Mouse (Mus musculus): ENCODE data around the gene Mrpl20. TPM values are rescaled to one million over a fixed set of nuclear protein-coding genes. Genes with fewer than 3 reads are reported as not detected.
A peak's percentile ranks its signal among the peaks of the same experiment; 100 is the strongest.

Mrpl20 gene
- polyA plus RNA-seq, 1 experiment from 2014 or later: 133 TPM

GRCm38 (mm10) chr4:155841651-155842270, 39.1 kb downstream of the Mrpl20 start:
- H3K9ac ChIP-seq (ENCODE audit: low read length): no peak overlapping the region

GRCm38 (mm10) chr4:155843231-155843630, 40.6 kb downstream of the Mrpl20 start:
- no peak for ATAC-seq (replicated peaks; ENCODE audit: extremely low read depth, insufficient read depth, low FRiP score)
- 89% methylated on average over 5 of the region's 5 CpGs for WGBS
- Histone ChIP-seq H3K4me1 (ENCODE audit: control insufficient read depth, insufficient read depth, low read length) (peaks cover 26% of the 10 kb centered on the region), H3K4me3 (ENCODE audit: low read length) (no peak overlapping the region), H3K27me3 (ENCODE audit: control insufficient read depth, insufficient read depth, low read length) (peaks cover 3% of the 10 kb centered on the region; the same call in 1 of the 2 replicates), H3K27ac (ENCODE audit: low read length) (no peak overlapping the region), H3K36me3 (ENCODE audit: control insufficient read depth, insufficient read depth) (no peaks in the 10 kb centered on the region), H3K9ac (ENCODE audit: low read length) (no peak overlapping the region), H3K9me3 (replicated peaks; ENCODE audit: control insufficient read depth, low read length) (no peaks in the 10 kb centered on the region), H3K4me2 (ENCODE audit: low read depth, low read length) (no peak overlapping the region)

More at GRCm38 (mm10) chr4:155841651-155842270, 39.1 kb downstream of the Mrpl20 start:
- Histone ChIP-seq H3K9me3 (replicated peaks; ENCODE audit: control insufficient read depth, low read length) (0 out of 2 replicates have a peak, but pooled peaks cover under 1% of the 10 kb centered on the region), H3K4me1 (ENCODE audit: control insufficient read depth, insufficient read depth, low read length) (peaks cover 34% of the 10 kb centered on the region), H3K27ac (ENCODE audit: low read length) (no peak overlapping the region), H3K36me3 (ENCODE audit: control insufficient read depth, insufficient read depth) (no peaks in the 10 kb centered on the region), H3K4me2 (ENCODE audit: low read depth, low read length) (peak overlapping the region; percentile 72), H3K27me3 (ENCODE audit: control insufficient read depth, insufficient read depth, low read length) (peaks cover 3% of the 10 kb centered on the region; the same call in 1 of the 2 replicates), H3K4me3 (ENCODE audit: low read length) (peak overlapping the region; percentile 52; the same call in 1 of the 2 replicates)
- 48% methylated on average over 38 of the region's 38 CpGs for WGBS
- ATAC-seq (replicated peaks; ENCODE audit: extremely low read depth, insufficient read depth, low FRiP score): no peak

GRCm38 (mm10) chr4:155846871-155847578, 44.3 kb downstream of the Mrpl20 start, which contains the start of gene Dvl1:
TSS of gene Dvl1 (plus strand) at chr4:155847402.
- Histone ChIP-seq H3K9me3 (replicated peaks; ENCODE audit: control insufficient read depth, low read length) (no peaks in the 10 kb centered on the region), H3K4me3 (ENCODE audit: low read length) (peak within 1 kb of the TSS; percentile 77), H3K4me2 (ENCODE audit: low read depth, low read length) (peak within 1 kb of the TSS; percentile 92), H3K9ac (ENCODE audit: low read length) (peak within 1 kb of the TSS; percentile 91), H3K4me1 (ENCODE audit: control insufficient read depth, insufficient read depth, low read length) (peaks cover 25% of the 10 kb centered on the region), H3K27me3 (ENCODE audit: control insufficient read depth, insufficient read depth, low read length) (no peaks in the 10 kb centered on the region), H3K36me3 (ENCODE audit: control insufficient read depth, insufficient read depth) (no peaks in the 10 kb centered on the region), H3K27ac (ENCODE audit: low read length) (peak within 1 kb of the TSS; percentile 45; the same call in 1 of the 2 replicates)
- 2% methylated on average over 62 of the region's 65 CpGs for WGBS
- ATAC-seq (replicated peaks; ENCODE audit: extremely low read depth, insufficient read depth, low FRiP score): peak; percentile 92

GRCm38 (mm10) chr4:155847591-155848352, 45.1 kb downstream of the Mrpl20 start:
- Histone ChIP-seq H3K4me2 (ENCODE audit: low read depth, low read length) (peak overlapping the region; percentile 92), H3K4me3 (ENCODE audit: low read length) (peak overlapping the region; percentile 77)

GRCm38 (mm10) chr4:155848434-155849095, 45.9 kb downstream of the Mrpl20 start:
- Histone ChIP-seq H3K4me3 (ENCODE audit: low read length) (peak overlapping the region; percentile 77), H3K4me1 (ENCODE audit: control insufficient read depth, insufficient read depth, low read length) (peaks cover 25% of the 10 kb centered on the region), H3K9ac (ENCODE audit: low read length) (peak overlapping the region; percentile 91), H3K27me3 (ENCODE audit: control insufficient read depth, insufficient read depth, low read length) (no peaks in the 10 kb centered on the region), H3K9me3 (replicated peaks; ENCODE audit: control insufficient read depth, low read length) (no peaks in the 10 kb centered on the region), H3K27ac (ENCODE audit: low read length) (no peak overlapping the region), H3K36me3 (ENCODE audit: control insufficient read depth, insufficient read depth) (no peaks in the 10 kb centered on the region), H3K4me2 (ENCODE audit: low read depth, low read length) (peak overlapping the region; percentile 92)
- no peak for ATAC-seq (replicated peaks; ENCODE audit: extremely low read depth, insufficient read depth, low FRiP score)
- 67% methylated on average over 7 of the region's 7 CpGs for WGBS

More at GRCm38 (mm10) chr4:155847591-155848352, 45.1 kb downstream of the Mrpl20 start:
- peak; percentile 51 for ATAC-seq (replicated peaks; ENCODE audit: extremely low read depth, insufficient read depth, low FRiP score)
- H3K27me3 ChIP-seq (ENCODE audit: control insufficient read depth, insufficient read depth, low read length): no peaks in the 10 kb centered on the region
- no peaks in the 10 kb centered on the region for H3K36me3 ChIP-seq (ENCODE audit: control insufficient read depth, insufficient read depth)
- whole genome bisulfite sequencing: 2% methylated on average over 63 of the region's 69 CpGs
- H3K4me1 ChIP-seq (ENCODE audit: control insufficient read depth, insufficient read depth, low read length): peaks cover 25% of the 10 kb centered on the region
- H3K9me3 ChIP-seq (replicated peaks; ENCODE audit: control insufficient read depth, low read length): no peaks in the 10 kb centered on the region
- peak overlapping the region; percentile 45; the same call in 1 of the 2 replicates for H3K27ac ChIP-seq (ENCODE audit: low read length)
- peak overlapping the region; percentile 91 for H3K9ac ChIP-seq (ENCODE audit: low read length)

GRCm38 (mm10) chr4:155849391-155849790, 46.7 kb downstream of the Mrpl20 start:
- Histone ChIP-seq H3K36me3 (ENCODE audit: control insufficient read depth, insufficient read depth) (0 out of 2 replicates have a peak, but pooled peaks cover 1% of the 10 kb centered on the region), H3K4me1 (ENCODE audit: control insufficient read depth, insufficient read depth, low read length) (peaks cover 25% of the 10 kb centered on the region), H3K27me3 (ENCODE audit: control insufficient read depth, insufficient read depth, low read length) (no peaks in the 10 kb centered on the region), H3K9ac (ENCODE audit: low read length) (no peak overlapping the region), H3K27ac (ENCODE audit: low read length) (no peak overlapping the region), H3K4me2 (ENCODE audit: low read depth, low read length) (no peak overlapping the region), H3K4me3 (ENCODE audit: low read length) (no peak overlapping the region), H3K9me3 (replicated peaks; ENCODE audit: control insufficient read depth, low read length) (no peaks in the 10 kb centered on the region)
- ATAC-seq (replicated peaks; ENCODE audit: extremely low read depth, insufficient read depth, low FRiP score): no peak
- WGBS: 78% methylated on average over 2 of the region's 2 CpGs

- H3K27me3 ChIP-seq (ENCODE audit: control insufficient read depth, insufficient read depth, low read length): no peaks in the 10 kb centered on the region
- H3K9ac ChIP-seq (ENCODE audit: low read length): no peak overlapping the region
- H3K4me1 ChIP-seq (ENCODE audit: control insufficient read depth, insufficient read depth, low read length): peaks cover 25% of the 10 kb centered on the region
- WGBS: 92% methylated on average over 3 of the region's 3 CpGs
- 0 out of 2 replicates have a peak, but pooled peaks cover 7% of the 10 kb centered on the region for H3K36me3 ChIP-seq (ENCODE audit: control insufficient read depth, insufficient read depth)
- H3K9me3 ChIP-seq (replicated peaks; ENCODE audit: control insufficient read depth, low read length): no peaks in the 10 kb centered on the region
- H3K4me3 ChIP-seq (ENCODE audit: low read length): no peak overlapping the region
- H3K4me2 ChIP-seq (ENCODE audit: low read depth, low read length): no peak overlapping the region
- no peak for ATAC-seq (replicated peaks; ENCODE audit: extremely low read depth, insufficient read depth, low FRiP score)
- H3K27ac ChIP-seq (ENCODE audit: low read length): no peak overlapping the region
Observed at GRCm38 (mm10) chr4:155849792-155850451, 47.2 kb downstream of the Mrpl20 start.

GRCm38 (mm10) chr4:155851368-155851767, 48.7 kb downstream of the Mrpl20 start:
- H3K4me2 ChIP-seq (ENCODE audit: low read depth, low read length): no peak overlapping the region
- WGBS: 79% methylated on average over 3 of the region's 3 CpGs

More at GRCm38 (mm10) chr4:155851368-155851767, 48.7 kb downstream of the Mrpl20 start:
- ATAC-seq (replicated peaks; ENCODE audit: extremely low read depth, insufficient read depth, low FRiP score): no peak
- H3K9ac ChIP-seq (ENCODE audit: low read length): no peak overlapping the region
- no peaks in the 10 kb centered on the region for H3K9me3 ChIP-seq (replicated peaks; ENCODE audit: control insufficient read depth, low read length)
- peaks cover 25% of the 10 kb centered on the region for H3K4me1 ChIP-seq (ENCODE audit: control insufficient read depth, insufficient read depth, low read length)
- no peak overlapping the region for H3K4me3 ChIP-seq (ENCODE audit: low read length)
- no peaks in the 10 kb centered on the region for H3K27me3 ChIP-seq (ENCODE audit: control insufficient read depth, insufficient read depth, low read length)
- H3K36me3 ChIP-seq (ENCODE audit: control insufficient read depth, insufficient read depth): peaks cover 16% of the 10 kb centered on the region
- H3K27ac ChIP-seq (ENCODE audit: low read length): no peak overlapping the region
